Mouse (Mus musculus): ENCODE results near the gene Tns1.

DNA sequence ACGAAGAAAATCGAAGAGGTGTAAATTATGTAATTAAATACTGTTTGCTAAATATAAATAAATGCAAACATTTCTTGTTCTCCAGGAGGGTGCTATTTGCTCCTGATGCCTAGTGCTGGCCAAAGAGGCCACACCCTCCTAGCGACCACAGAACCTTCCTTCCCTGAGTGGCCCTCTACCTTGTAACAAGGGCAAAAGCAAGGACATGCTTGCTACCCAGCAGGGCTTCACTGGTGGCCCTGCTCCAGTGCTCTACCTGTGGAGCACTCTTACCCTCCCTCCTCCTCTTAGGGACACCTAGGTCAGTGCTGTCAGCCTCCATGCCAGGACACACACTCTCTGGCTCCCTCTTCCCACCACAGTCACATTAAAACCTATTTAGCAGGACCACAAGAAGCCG lies 166.8 kb downstream of the Tns1 start:
- TF ChIP-seq CTCF (IDR thresholded peaks at IDR 0.05) (no peak), EP300 (IDR thresholded peaks at IDR 0.05) (no peak)

All from lung, postnatal 0 days (tissue).